Mouse (Mus musculus) heart, postnatal 0 days (tissue): ENCODE measurements around the gene Gm49395. TPM values are rescaled to one million over a fixed set of nuclear protein-coding genes. Genes with fewer than 3 reads are reported as not detected.

Experiments used
- ATAC-seq: fragments of 200-750 bp; cut with Nextera tagmentation; 2 replicates; pipeline ENCODE4 v1.8.0; 2017; ENCODE audit warnings: low read depth, moderate number of reproducible peaks, moderate library complexity; ENCODE audit not compliant: insufficient read depth
- DNase-seq: peaks from one replicate; pipeline ENCODE4 v3.0.0-alpha.2; 2016; ENCODE audit warnings: low spot score
- H3K27ac ChIP-seq: fragments of 300-500 bp; sonication (generic); 2 replicates; pipeline ENCODE4 v1.5.1; 2014; ENCODE audit warnings: low read depth, mild to moderate bottlenecking
- H3K27me3 ChIP-seq: fragments of 300-500 bp; sonication (generic); 2 replicates; pipeline ENCODE4 v1.6.1; 2014; ENCODE audit warnings: low read length, mixed read lengths; ENCODE audit not compliant: control insufficient read depth, insufficient read depth
- H3K36me3 ChIP-seq: fragments of 300-500 bp; sonication (generic); replicated peaks from 2 replicates; pipeline ENCODE4 v1.6.1; 2014; ENCODE audit warnings: low read length, mixed read lengths; ENCODE audit not compliant: control insufficient read depth, insufficient read depth
- H3K4me1 ChIP-seq: fragments of 300-500 bp; sonication (generic); 2 replicates; pipeline ENCODE4 v1.6.1; 2014; ENCODE audit warnings: antibody characterized with exemption; ENCODE audit not compliant: control insufficient read depth, insufficient read depth
- H3K4me2 ChIP-seq: fragments of 300-500 bp; sonication (generic); 2 replicates; pipeline ENCODE4 v1.6.1; 2014; ENCODE audit warnings: low read depth, mild to moderate bottlenecking, low read length, moderate library complexity
- H3K4me3 ChIP-seq: fragments of 300-500 bp; sonication (generic); 2 replicates; pipeline ENCODE4 v1.5.1; 2014; ENCODE audit warnings: low read depth, low read length
- H3K9ac ChIP-seq: fragments of 300-500 bp; sonication (generic); replicated peaks from 2 replicates; pipeline ENCODE4 v1.6.1; 2014; ENCODE audit warnings: low read depth, low read length, mixed read lengths
- H3K9me3 ChIP-seq: fragments of 300-500 bp; sonication (generic); replicated peaks from 2 replicates; pipeline ENCODE4 v1.6.1; 2016; ENCODE audit warnings: low read length; ENCODE audit not compliant: control insufficient read depth
- CTCF ChIP-seq: IDR thresholded peaks from 2 replicates; pipeline ENCODE4 v1.5.1; 2016; ENCODE audit warnings: antibody characterized with exemption, control low read depth, low read depth
- EP300 ChIP-seq: IDR thresholded peaks from 2 replicates; pipeline ENCODE4 v1.6.1; 2016; ENCODE audit warnings: antibody characterized with exemption, low read depth
- WGBS: fragments of 180-500 bp; shearing (Covaris S2); extraction: QIAGEN DNeasy Blood & Tissue Kit; methylation state at CpG from one replicate; pipeline ENCODE4 v1.1.7; 2014; 5-methylcytosine and 5-hydroxymethylcytosine counted together
- polyA plus RNA-seq: library from polyadenylated mRNA; unstranded; fragments of >200 nt; fragmentation: Nextera tagmentation; extraction: Ambion mirVana; gene quantifications from 2 replicates; pipeline ENCODE4 v1.2.1, GENCODE M21; 2015
- total RNA-seq: library from RNA; depleted of rRNA; stranded (reverse); fragments of >200 nt; gene quantifications from 2 replicates; pipeline ENCODE4 v1.2.3, GENCODE M21; 2014; ENCODE audit warnings: low replicate concordance

The Gm49395 gene
- total and polyA plus RNA-seq, 2 experiments from 2014 or later: 8.8 to 24.8 TPM

DNA sequence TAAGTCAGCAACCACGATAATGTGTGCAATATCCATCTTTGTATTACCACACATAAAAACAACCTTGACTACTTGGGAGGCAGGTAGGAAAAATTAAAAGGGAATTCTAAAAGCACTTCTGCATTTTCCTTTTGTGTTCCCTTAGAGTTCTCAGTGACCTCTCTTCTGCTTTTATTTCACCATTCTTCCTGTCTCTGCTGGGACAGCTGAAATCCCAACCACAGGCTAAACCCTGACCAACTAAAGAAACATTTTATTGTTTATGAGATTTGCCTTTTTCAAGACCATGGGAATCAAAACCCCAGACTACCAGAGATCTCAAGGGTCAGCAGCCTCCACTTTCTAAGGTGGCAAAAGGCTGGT is 33.8 kb downstream of the Gm49395 start:
- TF ChIP-seq CTCF (no peak), EP300 (no peak)
- Histone ChIP-seq H3K36me3 (no peaks in the 10 kb centered on the region), H3K27ac (no peak overlapping the region), H3K4me1 (no peaks in the 10 kb centered on the region), H3K4me2 (no peak overlapping the region), H3K9me3 (no peaks in the 10 kb centered on the region), H3K27me3 (no peaks in the 10 kb centered on the region), H3K4me3 (no peak overlapping the region), H3K9ac (no peak overlapping the region)
- no peak for DNase-seq
- 91% methylated on average over 1 of the region's 1 CpGs for WGBS
- no peak for ATAC-seq

DNA sequence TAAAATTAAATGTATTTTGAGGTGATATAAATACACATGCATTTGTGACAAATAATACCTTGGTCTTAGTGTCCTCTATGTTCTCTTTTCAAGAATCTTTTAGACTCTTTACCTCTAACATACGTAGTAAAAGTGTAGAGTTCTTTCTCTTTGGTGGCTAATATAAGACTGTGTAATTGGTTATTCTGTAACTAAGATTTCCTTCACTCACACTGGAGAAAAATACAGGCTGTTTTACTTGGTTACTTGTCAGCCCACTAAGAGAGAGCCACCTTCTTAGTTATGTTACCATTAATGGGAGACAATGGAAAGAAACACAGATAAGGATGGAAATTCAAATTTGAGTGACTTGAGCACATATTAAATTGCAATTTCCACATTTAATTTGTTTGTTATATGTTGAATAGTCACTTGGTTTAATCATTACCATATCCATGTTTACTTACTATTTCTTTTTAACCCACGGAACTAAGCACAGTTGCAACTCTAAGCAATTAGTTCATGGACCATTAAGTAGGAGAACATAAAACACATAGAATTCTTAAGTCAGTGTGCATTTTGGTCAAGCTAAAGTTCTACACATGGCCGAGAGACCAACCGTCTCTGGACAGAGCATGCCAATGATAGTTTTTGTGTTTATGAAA is 34.3 kb downstream of the Gm49395 start:
- TF ChIP-seq EP300: no peak
- no peak for TF ChIP-seq CTCF
- 94% methylated on average over 4 of the region's 4 CpGs for WGBS
- no peak for DNase-seq

DNA sequence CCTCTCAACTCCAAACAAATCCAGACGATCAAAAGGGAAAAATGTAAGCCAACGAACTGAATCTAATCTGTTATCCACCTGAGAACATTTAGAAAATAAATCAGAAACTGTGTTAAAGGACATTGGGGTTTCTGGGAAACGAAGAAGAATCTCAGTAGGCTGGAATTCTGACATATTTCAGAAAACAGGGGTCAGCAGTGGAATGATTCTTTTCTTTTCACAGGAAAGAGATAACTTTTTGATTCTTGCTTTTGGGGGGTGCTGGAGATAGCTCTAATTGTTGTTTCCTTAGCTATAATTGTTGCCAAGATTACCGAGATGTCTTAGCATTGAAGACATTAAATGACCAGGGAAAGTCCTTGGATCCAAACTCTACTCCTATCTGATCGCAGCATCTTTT is 44.2 kb downstream of the Gm49395 start:
- DNase-seq (no peak), ATAC-seq (no peak)
- H3K27me3 ChIP-seq: no peaks in the 10 kb centered on the region
- 0 out of 2 replicates have a peak, but pooled peaks cover 4% of the 10 kb centered on the region for H3K36me3 ChIP-seq
- no peak for TF ChIP-seq CTCF
- no peak for TF ChIP-seq EP300
- no peak overlapping the region for H3K9ac ChIP-seq
- H3K9me3 ChIP-seq: no peaks in the 10 kb centered on the region
- no peak overlapping the region for H3K4me3 ChIP-seq
- H3K27ac ChIP-seq: no peak overlapping the region
- peaks cover 4% of the 10 kb centered on the region for H3K4me1 ChIP-seq
- 69% methylated on average over 5 of the region's 5 CpGs for WGBS
- no peak overlapping the region for H3K4me2 ChIP-seq

More for the DNA sequence above, 34.3 kb downstream of the Gm49395 start:
- Histone ChIP-seq H3K4me1 (no peaks in the 10 kb centered on the region), H3K27me3 (no peaks in the 10 kb centered on the region), H3K27ac (no peak overlapping the region), H3K4me3 (no peak overlapping the region), H3K4me2 (no peak overlapping the region), H3K9ac (no peak overlapping the region), H3K36me3 (no peaks in the 10 kb centered on the region), H3K9me3 (no peaks in the 10 kb centered on the region)
- ATAC-seq: no peak

DNA sequence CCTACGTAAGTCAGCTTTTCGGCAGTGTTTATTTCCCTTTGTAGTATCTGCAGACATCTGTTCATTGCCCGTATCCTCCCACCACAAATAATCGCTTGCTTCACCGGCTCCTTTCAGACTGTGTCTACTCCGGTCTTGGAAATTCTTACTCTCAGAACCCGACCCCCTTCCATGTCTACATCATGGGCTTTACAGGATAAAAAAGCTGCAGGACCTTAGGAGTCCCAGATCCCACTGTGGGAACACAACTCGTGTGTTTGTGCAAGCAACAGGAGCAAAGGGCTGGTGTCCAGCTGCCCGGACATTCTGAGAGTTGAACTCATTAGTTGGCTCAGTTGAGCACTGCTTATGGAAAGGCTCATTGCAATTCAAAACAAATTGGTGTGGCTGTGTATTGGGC is 46.9 kb downstream of the Gm49395 start:
- DNase-seq (no peak), ATAC-seq (0 out of 2 replicates have a peak, but pooled peaks have one; percentile 39)
- H3K27ac ChIP-seq: peak overlapping the region; percentile 53
- 0 out of 2 replicates have a peak, but pooled peaks cover 3% of the 10 kb centered on the region for H3K36me3 ChIP-seq
- no peaks in the 10 kb centered on the region for H3K9me3 ChIP-seq
- peaks cover 7% of the 10 kb centered on the region for H3K4me1 ChIP-seq
- no peak for TF ChIP-seq CTCF
- TF ChIP-seq EP300: no peak
- H3K27me3 ChIP-seq: no peaks in the 10 kb centered on the region
- 0 out of 2 replicates have a peak overlapping the region, but pooled peaks have one; percentile 11 for H3K4me2 ChIP-seq
- H3K9ac ChIP-seq: no peak overlapping the region
- H3K4me3 ChIP-seq: no peak overlapping the region
- 54% methylated on average over 9 of the region's 9 CpGs for WGBS

DNA sequence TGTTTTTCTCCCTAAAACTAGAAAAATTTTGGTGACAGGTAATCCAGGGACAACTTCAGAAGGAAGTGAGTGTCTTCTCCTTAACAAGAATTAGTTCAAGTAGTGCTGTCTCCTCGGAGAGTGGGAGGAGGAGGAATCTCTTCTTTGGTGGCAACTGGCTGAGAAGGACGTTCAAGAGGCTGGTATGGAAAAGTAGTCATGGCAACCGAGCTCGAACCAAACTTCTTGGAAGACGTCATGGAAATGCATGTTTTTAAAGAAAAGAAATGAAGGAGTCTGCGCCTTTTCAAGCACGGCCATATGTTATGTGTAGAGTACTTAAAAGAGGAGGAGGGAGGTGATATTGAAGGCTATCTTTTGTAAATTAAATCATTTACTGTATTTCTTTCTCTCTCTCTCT is 49.2 kb downstream of the Gm49395 start:
- Histone ChIP-seq H3K9me3 (no peaks in the 10 kb centered on the region), H3K4me1 (peaks cover 7% of the 10 kb centered on the region), H3K9ac (no peak overlapping the region), H3K27ac (no peak overlapping the region), H3K4me2 (no peak overlapping the region), H3K27me3 (no peaks in the 10 kb centered on the region), H3K4me3 (no peak overlapping the region), H3K36me3 (0 out of 2 replicates have a peak, but pooled peaks cover 3% of the 10 kb centered on the region)
- no peak for ATAC-seq
- TF ChIP-seq EP300 (no peak), CTCF (no peak)
- WGBS: 76% methylated on average over 7 of the region's 7 CpGs
- no peak for DNase-seq
